Mouse (Mus musculus) lung, postnatal 14 days (tissue): ENCODE measurements at regions not wholly inside any gene's neighbourhood (a gene's known extent, or its start where the extent isn't known, plus 50 kb on each side); places are given as distances from the start of the nearest gene placed in this dataset.
A peak's percentile ranks its signal among the peaks of the same experiment; 100 is the strongest.

Experiments used
- DNase-seq: peaks from one replicate; pipeline ENCODE4 v3.0.0; 2021

- DNase-seq, result no peak
Observed at GRCm38 (mm10) chrX:142456022-142456421, 65.7 kb upstream of the Acsl4 start.

- peak; percentile 27 for DNase-seq
Observed at GRCm38 (mm10) chrX:142464174-142464573, 73.8 kb upstream of the Acsl4 start.

GRCm38 (mm10) chrX:142464756-142465155, 74.4 kb upstream of the Acsl4 start:
- no peak for DNase-seq

- DNase-seq, result no peak
Observed at GRCm38 (mm10) chrX:142467850-142468256, 77.5 kb upstream of the Acsl4 start.

- no peak for DNase-seq
Observed at GRCm38 (mm10) chrX:142468388-142468787, 78.1 kb upstream of the Acsl4 start.

DNA sequence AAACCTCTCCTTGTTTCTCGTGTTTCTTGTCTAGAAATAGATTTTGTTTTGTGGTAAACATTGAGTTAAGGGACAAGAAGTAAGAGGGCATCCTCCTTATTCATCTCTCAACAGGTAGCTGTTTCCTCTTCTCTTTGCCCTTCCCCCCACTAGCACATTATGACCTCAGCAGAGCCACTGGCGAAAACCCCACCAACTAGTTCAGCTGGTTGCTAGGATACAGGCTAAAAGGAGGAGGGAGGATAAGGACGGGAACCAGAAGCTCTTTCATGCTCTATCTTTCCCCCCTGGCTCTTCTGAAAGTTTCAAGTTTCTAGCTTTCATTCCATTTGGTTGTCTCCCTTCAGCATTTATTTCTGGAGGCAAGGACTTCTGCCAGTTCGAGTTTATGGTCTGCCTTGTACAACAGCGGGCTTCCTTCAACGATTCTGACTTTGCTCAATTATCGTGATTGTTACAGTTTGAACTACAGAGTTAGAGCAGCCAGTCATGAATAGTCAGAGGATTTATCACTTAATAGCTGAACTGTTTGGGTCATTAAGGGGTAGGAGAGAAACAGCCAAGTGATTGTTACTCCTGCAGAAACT, 78.8 kb upstream of the Acsl4 start:
- DNase-seq, result no peak

GRCm38 (mm10) chrX:142470083-142470482, 79.7 kb upstream of the Acsl4 start:
- DNase-seq, result no peak

- DNase-seq, result no peak
Observed at GRCm38 (mm10) chrX:142481203-142481815, 91.0 kb upstream of the Acsl4 start.

- no peak for DNase-seq
Observed at GRCm38 (mm10) chrX:142488078-142488477, 97.7 kb upstream of the Acsl4 start.

DNA sequence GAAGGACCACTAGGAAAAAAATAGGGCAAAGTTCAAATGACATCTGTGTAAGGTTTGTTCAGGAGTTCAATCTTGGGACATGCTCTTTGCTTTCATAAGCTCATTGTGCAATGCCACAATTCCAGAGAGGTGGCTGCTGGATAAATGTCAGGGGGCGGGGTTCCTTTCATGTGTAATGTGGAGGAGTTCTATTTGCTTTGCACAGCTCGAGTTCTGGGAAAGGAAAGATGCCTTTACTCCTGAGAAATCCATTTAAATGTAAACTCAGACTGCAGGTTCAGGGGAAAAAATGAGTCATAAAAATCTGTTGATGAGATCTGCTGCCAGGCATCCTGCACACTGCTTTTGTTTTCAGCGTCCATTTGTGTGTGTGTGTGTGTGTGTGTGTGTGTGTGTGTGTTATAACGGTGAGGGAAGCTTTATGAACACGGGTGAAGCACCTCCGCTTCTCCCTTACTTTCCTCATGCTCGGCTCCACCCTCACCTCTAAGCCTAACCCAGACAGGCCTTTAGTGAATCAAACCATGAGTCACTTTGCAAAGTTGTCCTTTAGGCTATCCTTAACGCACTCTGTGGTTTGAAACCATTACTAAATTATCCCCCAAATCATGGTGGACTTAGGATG, 99.9 kb upstream of the Acsl4 start:
- DNase-seq, result peak; percentile 39

DNA sequence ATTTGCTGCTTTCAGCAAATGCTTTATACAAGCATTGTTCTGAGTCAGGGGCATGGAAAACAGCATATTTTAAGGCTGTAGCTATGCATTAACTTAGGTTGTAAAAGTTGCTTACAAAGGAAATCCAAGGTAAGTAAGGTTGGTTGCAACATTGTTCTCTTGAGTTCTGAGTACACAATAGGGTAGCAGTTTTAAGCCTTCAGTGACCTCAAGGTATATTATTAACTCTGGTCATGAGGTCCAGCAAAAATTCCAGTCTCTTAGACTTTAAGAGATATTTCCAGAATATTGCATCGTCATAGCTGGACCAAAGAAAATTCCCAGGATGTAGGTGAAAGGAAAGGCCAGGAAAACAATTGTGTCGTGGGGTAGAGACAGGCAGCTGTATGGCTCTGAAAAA, 110.8 kb upstream of the Acsl4 start:
- no peak for DNase-seq

DNA sequence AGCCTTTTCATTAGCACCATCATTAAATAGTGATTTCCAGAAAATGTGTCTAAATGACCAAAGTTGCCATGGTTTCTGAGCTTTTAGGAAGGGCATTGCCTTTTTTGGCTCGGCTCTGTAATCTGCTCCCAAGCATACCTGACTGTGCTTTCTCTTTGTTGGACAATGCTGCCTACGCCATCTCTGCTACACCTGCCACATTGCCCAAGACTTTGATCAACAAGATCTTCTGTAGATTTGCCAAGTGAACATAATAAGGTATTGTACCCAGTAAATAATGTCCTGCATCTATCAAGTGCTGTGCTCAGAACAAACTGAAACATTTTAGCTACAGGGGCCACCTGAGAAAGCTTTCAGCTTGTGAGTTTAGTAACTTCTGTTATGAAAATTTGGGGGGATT, 114.6 kb upstream of the Acsl4 start:
- no peak for DNase-seq

DNA sequence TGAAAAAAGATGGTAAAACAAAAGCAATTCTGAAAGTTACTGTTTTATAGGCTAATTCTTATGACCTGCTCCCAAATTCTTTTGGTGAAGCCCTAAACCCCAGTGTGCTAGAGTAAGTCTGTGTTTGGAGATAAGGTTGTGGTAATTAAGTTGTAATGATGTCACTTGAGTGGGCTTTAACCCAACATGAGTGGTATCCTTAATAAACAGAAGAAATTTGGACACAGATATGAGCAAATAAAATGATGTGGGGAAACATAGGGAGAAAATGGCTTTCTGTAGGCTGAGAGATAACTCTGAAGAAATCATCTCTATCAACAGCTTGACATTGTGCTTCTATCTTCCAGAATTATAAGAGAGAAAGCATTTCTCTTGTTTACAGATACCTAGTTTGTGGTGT, 117.1 kb upstream of the Acsl4 start:
- no peak for DNase-seq

GRCm38 (mm10) chrX:142516406-142517131, 126.2 kb upstream of the Acsl4 start:
- no peak for DNase-seq

GRCm38 (mm10) chrX:142517205-142517604, 126.9 kb upstream of the Acsl4 start:
- DNase-seq, result no peak

DNA sequence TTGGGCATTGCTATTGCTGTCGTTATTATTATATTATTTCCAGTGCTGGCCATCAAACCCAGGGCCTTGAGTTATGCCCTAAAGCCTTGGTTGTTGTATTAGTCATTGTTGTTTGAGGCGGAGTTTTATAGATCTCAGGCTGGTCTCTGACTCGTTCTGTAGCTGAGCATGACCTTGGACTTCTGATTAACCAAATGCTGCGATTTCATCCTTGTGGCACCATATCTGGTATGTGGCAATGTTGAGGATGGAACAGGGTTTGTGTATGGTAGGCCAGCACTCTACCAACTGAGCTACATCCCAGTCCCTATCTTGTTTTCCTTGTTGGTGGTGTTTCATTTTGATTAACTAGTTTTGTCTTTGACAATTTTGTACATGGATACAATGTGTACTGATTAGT, 130.7 kb upstream of the Acsl4 start:
- no peak for DNase-seq

- peak; percentile 44 for DNase-seq
Observed at GRCm38 (mm10) chrX:142526953-142527352, 136.6 kb upstream of the Acsl4 start.

- peak; percentile 2 for DNase-seq
Observed at GRCm38 (mm10) chrX:142529892-142530291, 139.6 kb upstream of the Acsl4 start.

- peak; percentile 41 for DNase-seq
Observed at GRCm38 (mm10) chrX:142534780-142535179, 144.4 kb upstream of the Acsl4 start.

DNA sequence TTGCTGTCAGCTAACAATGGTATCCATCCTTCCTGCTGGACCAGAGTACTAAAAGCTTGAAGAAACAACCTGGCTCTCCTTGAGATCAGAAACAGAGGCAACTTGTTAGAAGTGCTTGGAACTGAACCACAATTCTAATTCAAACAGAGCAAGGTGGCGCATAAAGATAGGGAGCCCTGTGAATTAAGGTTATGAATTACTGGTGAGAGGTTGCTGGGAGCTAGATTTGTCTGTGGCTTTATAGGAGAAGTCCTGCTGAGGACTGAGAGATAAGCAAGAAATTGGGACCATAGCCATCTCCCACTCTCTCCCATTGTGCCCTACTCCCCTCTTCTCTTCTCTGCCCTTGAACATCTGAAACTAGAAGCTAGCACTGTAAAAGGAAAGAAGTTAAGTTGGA, 145.2 kb upstream of the Acsl4 start:
- no peak for DNase-seq

DNA sequence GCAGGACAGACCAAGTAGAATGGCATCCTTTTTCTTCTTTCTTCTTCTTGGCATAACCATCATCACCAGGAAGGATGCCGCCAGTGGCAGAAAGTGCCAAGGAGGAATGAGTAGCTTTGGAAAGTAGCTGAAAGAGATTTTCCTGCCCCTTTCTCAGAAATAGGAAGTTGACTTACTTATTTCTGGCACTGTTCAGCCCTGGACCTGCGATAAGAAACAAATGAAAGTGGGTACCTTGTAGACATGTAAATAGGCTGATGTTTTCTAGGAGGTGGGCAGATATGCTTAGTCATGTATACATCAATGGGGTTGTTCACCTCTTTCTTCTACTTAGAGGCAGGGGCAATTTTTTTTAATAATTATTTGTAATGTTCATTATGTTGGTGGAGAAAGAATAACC, 145.3 kb upstream of the Tmem164 start:
- no peak for DNase-seq

DNA sequence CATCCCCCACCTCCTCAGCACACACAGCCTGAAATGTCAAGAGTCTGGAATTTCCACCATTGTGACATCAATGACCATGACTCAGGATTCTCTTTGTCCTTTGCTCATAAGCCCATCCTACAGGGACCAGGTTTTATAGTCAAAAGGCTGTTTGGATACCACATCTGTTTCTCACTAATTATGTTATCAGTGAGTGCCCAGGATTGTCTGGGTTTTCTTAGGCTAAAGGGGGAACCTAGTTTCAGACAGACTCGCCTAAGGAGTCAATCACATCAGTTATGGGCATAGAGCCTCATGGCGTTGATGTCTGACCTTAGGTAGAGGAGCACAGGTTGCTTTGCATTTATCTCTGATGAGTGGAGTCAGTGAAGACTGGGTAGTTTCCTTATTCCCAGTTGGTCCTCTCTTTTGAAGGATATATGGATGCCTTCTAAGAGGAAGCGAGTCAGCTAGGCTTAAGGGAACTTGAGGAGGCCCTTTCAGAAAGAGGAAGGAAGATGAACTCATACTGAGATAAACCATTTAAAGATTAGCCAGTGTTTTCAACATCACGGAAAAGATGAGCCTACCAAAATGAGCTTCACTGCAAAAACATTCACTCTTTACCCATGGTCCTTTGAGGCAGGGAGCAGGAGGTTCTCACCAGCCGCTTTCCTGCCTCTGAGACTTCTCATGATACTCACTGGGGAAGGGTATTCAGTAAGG, 143.8 kb upstream of the Tmem164 start:
- DNase-seq, result no peak

GRCm38 (mm10) chrX:142540264-142540663, 140.9 kb upstream of the Tmem164 start:
- peak; percentile 65 for DNase-seq
